Mouse (Mus musculus) testis, adult 2 months (tissue): ENCODE results near the gene Rtn2.

Experiments used
- CTCF ChIP-seq: fragments of 200-500 bp; IDR thresholded peaks from 2 replicates; pipeline ENCODE4 v1.5.1; 2012; ENCODE audit warnings: low read depth, mild to moderate bottlenecking, inconsistent platforms, low read length, moderate library complexity; ENCODE audit not compliant: control insufficient read depth, insufficient read depth, insufficient replicate concordance
- POLR2A ChIP-seq: fragments of 200-500 bp; IDR thresholded peaks from 2 replicates; pipeline ENCODE4 v1.6.1; 2012; ENCODE audit warnings: low read depth, mild to moderate bottlenecking, inconsistent platforms, low read length, moderate library complexity; ENCODE audit not compliant: control insufficient read depth

DNA sequence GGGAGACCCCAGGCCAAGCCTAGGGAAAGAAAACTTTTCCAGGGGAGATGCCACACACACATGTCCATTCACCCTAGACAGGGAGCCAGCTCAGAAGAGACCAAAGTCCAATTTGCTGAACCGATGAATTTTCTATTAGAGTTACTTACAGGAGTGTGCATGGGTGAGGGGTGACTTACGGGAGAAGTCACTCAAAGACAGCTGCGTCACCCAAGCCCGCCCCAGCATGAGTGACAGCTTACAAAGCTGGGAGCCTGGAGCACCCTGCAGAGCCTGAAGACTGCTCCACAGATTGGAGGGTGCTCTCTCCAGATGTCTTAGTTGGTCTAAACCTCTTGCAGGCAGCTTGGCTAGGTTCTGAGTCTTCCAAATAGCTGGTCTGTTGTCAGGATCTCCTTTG, 29.6 kb downstream of the Rtn2 start:
- TF ChIP-seq POLR2A (no peak), CTCF (no peak)
